Mouse (Mus musculus) E14TG2a.4 (cell line): ENCODE data around the gene Esam.

Experiments
- H3K27me3 ChIP-seq: 2 replicates; pipeline ENCODE4 v1.6.1; 2014; ENCODE audit warnings: low read length, control low read depth; ENCODE audit not compliant: insufficient read depth
- H3K36me3 ChIP-seq: 2 replicates; pipeline ENCODE4 v1.6.1; 2014; ENCODE audit warnings: low read length, control low read depth; ENCODE audit not compliant: insufficient read depth
- H3K4me1 ChIP-seq: replicated peaks from 2 replicates; pipeline ENCODE4 v1.6.1; 2014; ENCODE audit warnings: low read depth, low read length, control low read depth
- H3K4me3 ChIP-seq: replicated peaks from 2 replicates; pipeline ENCODE4 v1.5.1; 2014; ENCODE audit warnings: mild to moderate bottlenecking, low read length
- H3K9me3 ChIP-seq: 2 replicates; pipeline ENCODE4 v1.6.1; 2014; ENCODE audit warnings: low read length, control low read depth
- CTCF ChIP-seq: conservative IDR thresholded peaks from 2 replicates; pipeline ENCODE4 v1.5.1; 2014; ENCODE audit warnings: low read length
- NANOG ChIP-seq: IDR thresholded peaks from 2 replicates; pipeline ENCODE4 v1.6.1; 2014; ENCODE audit warnings: borderline replicate concordance, low read length, mixed read lengths
- POU5F1 ChIP-seq: IDR thresholded peaks from 2 replicates; pipeline ENCODE4 v1.6.1; 2014; ENCODE audit warnings: low read length, borderline replicate concordance

Esam gene

GRCm38 (mm10) chr9:37540226-37540625 is 12.3 kb downstream of the Esam start:
- Histone ChIP-seq H3K9me3 (no peaks in the 10 kb centered on the region), H3K4me3 (peak overlapping the region; percentile 72), H3K4me1 (peaks cover 73% of the 10 kb centered on the region), H3K36me3 (peaks cover 5% of the 10 kb centered on the region; the same call in 1 of the 2 replicates), H3K27me3 (peaks cover 55% of the 10 kb centered on the region)
- TF ChIP-seq CTCF (no peak), NANOG (no peak), POU5F1 (no peak)

- TF ChIP-seq POU5F1, result no peak
- no peak for TF ChIP-seq CTCF
- TF ChIP-seq NANOG, result no peak
- peaks cover 79% of the 10 kb centered on the region for H3K4me1 ChIP-seq
- H3K36me3 ChIP-seq, result peaks cover 5% of the 10 kb centered on the region; the same call in 1 of the 2 replicates
- H3K27me3 ChIP-seq, result peaks cover 60% of the 10 kb centered on the region
- no peaks in the 10 kb centered on the region for H3K9me3 ChIP-seq
- H3K4me3 ChIP-seq, result no peak overlapping the region
These were observed 13.1 kb downstream of the Esam start for GRCm38 (mm10) chr9:37540701-37541575.

- H3K9me3 ChIP-seq, result no peaks in the 10 kb centered on the region
- peaks cover 57% of the 10 kb centered on the region for H3K27me3 ChIP-seq
- peaks cover 5% of the 10 kb centered on the region; the same call in 1 of the 2 replicates for H3K36me3 ChIP-seq
- H3K4me3 ChIP-seq, result no peak overlapping the region
- H3K4me1 ChIP-seq, result peaks cover 86% of the 10 kb centered on the region
- TF ChIP-seq NANOG, result no peak
- no peak for TF ChIP-seq CTCF
- no peak for TF ChIP-seq POU5F1
These were observed 14.2 kb downstream of the Esam start for GRCm38 (mm10) chr9:37541851-37542642.

GRCm38 (mm10) chr9:37543869-37544440 is 16.1 kb downstream of the Esam start:
- TF ChIP-seq POU5F1 (no peak), NANOG (no peak), CTCF (no peak)
- H3K4me3 ChIP-seq, result peak overlapping the region; percentile 70
- H3K4me1 ChIP-seq, result peaks cover 72% of the 10 kb centered on the region
- H3K27me3 ChIP-seq, result peaks cover 54% of the 10 kb centered on the region
- H3K9me3 ChIP-seq, result no peaks in the 10 kb centered on the region
- no peaks in the 10 kb centered on the region for H3K36me3 ChIP-seq

GRCm38 (mm10) chr9:37544447-37545165 is 16.7 kb downstream of the Esam start:
- H3K36me3 ChIP-seq, result no peaks in the 10 kb centered on the region
- peak overlapping the region; percentile 70 for H3K4me3 ChIP-seq
- peaks cover 65% of the 10 kb centered on the region for H3K4me1 ChIP-seq
- TF ChIP-seq POU5F1, result no peak
- TF ChIP-seq CTCF, result peak; percentile 63
- no peaks in the 10 kb centered on the region for H3K9me3 ChIP-seq
- H3K27me3 ChIP-seq, result peaks cover 55% of the 10 kb centered on the region

- H3K4me1 ChIP-seq, result peaks cover 59% of the 10 kb centered on the region
- H3K4me3 ChIP-seq, result peak overlapping the region; percentile 70
These were observed 17.3 kb downstream of the Esam start for GRCm38 (mm10) chr9:37545166-37545610.

GRCm38 (mm10) chr9:37545847-37546452 is 18.1 kb downstream of the Esam start:
- H3K36me3 ChIP-seq, result no peaks in the 10 kb centered on the region
- H3K9me3 ChIP-seq, result no peaks in the 10 kb centered on the region
- TF ChIP-seq NANOG, result no peak
- no peak for TF ChIP-seq CTCF
- no peak for TF ChIP-seq POU5F1
- H3K4me3 ChIP-seq, result peak overlapping the region; percentile 70
- H3K4me1 ChIP-seq, result peaks cover 55% of the 10 kb centered on the region
- peaks cover 57% of the 10 kb centered on the region for H3K27me3 ChIP-seq

More at GRCm38 (mm10) chr9:37545166-37545610, 17.3 kb downstream of the Esam start:
- H3K36me3 ChIP-seq, result no peaks in the 10 kb centered on the region
- TF ChIP-seq CTCF (no peak), NANOG (no peak), POU5F1 (no peak)
- H3K9me3 ChIP-seq, result no peaks in the 10 kb centered on the region
- peaks cover 55% of the 10 kb centered on the region for H3K27me3 ChIP-seq
